In the genomic region with DNA sequence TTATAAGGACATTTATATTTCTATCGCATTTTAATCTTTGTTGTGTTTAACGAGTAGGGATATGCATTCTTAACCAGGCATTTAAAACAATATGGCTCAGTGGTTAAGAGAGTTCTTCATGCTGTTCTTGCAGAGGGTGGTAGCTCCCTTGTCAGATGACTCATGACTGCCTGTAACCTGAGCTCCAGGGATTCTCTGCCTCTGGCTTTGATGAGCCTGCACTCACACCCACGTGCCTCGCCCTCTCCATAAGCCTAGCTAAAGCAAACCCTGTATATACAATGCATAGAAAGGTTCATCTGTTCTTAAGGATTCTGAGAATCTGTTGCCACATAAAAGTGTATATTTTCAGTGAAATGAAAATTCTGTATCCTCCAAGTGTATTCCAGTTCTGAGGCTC, we compare ENCODE assay signal across 27 mouse cellular contexts. TPM values are rescaled to one million over a fixed set of nuclear protein-coding genes. Genes with fewer than 3 reads are reported as not detected.
DNase-seq lines count a peak whose midpoint lies in the region; ATAC-seq lines count a peak whose summit lies in the region.
"Had no signal": no experiment of that assay in that cellular context is flagged by ENCODE, and none has a peak within 500 bp of the region (broad histone marks: within the 10 kb centered on the region; RNA-seq: fewer than 3 reads in every experiment).

No protein-coding gene starts in this region.

- H3K27ac ChIP-seq in embryonic facial prominence, embryonic 14.5 days (replicated peaks; ENCODE audit: low read depth, low read length): no peak overlapping the region
- no peak overlapping the region for H3K27ac ChIP-seq in embryonic facial prominence, embryonic 10.5 days (replicated peaks)
- H3K27ac ChIP-seq in hindbrain, embryonic 10.5 days: no peak overlapping the region
- H3K27ac ChIP-seq in hindbrain, embryonic 11.5 days (ENCODE audit: low read depth, low read length): no peak overlapping the region
- H3K27ac ChIP-seq: embryonic facial prominence, embryonic 13.5 days; forebrain, embryonic 13.5 days; gastrocnemius, adult 2 months; limb, embryonic 13.5 days; liver, embryonic 13.5 days had no signal

- peaks cover 18% of the 10 kb centered on the region for H3K36me3 ChIP-seq in embryonic facial prominence, embryonic 14.5 days (ENCODE audit: control insufficient read depth, insufficient read depth, low read length)
- H3K36me3 ChIP-seq in embryonic facial prominence, embryonic 10.5 days (replicated peaks): peaks cover 80% of the 10 kb centered on the region
- peaks cover 78% of the 10 kb centered on the region for H3K36me3 ChIP-seq in hindbrain, embryonic 10.5 days
- H3K36me3 ChIP-seq in hindbrain, embryonic 11.5 days (ENCODE audit: control insufficient read depth, insufficient read depth, low read length): 0 out of 2 replicates have a peak, but pooled peaks cover 2% of the 10 kb centered on the region

- no peaks in the 10 kb centered on the region for H3K9me3 ChIP-seq in embryonic facial prominence, embryonic 14.5 days (ENCODE audit: control insufficient read depth, low read length)
- no peaks in the 10 kb centered on the region for H3K9me3 ChIP-seq in embryonic facial prominence, embryonic 10.5 days
- no peaks in the 10 kb centered on the region for H3K9me3 ChIP-seq in hindbrain, embryonic 10.5 days
- no peaks in the 10 kb centered on the region for H3K9me3 ChIP-seq in hindbrain, embryonic 11.5 days (ENCODE audit: control insufficient read depth, low read length)
- H3K9me3 ChIP-seq: embryonic facial prominence, embryonic 13.5 days; forebrain, embryonic 13.5 days; limb, embryonic 13.5 days; liver, embryonic 13.5 days had no signal

- no peak overlapping the region for H3K4me2 ChIP-seq in embryonic facial prominence, embryonic 14.5 days (ENCODE audit: low read depth, low read length)
- no peak overlapping the region for H3K4me2 ChIP-seq in hindbrain, embryonic 11.5 days (replicated peaks; ENCODE audit: low read depth, low read length)
- H3K4me2 ChIP-seq: embryonic facial prominence, embryonic 13.5 days; forebrain, embryonic 13.5 days; heart, embryonic 11.5 days; limb, embryonic 13.5 days; liver, embryonic 13.5 days; lung, embryonic 14.5 days had no signal

- 66% methylated on average over 4 of the region's 4 CpGs for WGBS in embryonic facial prominence, embryonic 14.5 days
- WGBS in embryonic facial prominence, embryonic 10.5 days: 73% methylated on average over 4 of the region's 4 CpGs
- 50% methylated on average over 4 of the region's 4 CpGs for WGBS in large intestine, adult 2 months
- 82% methylated on average over 4 of the region's 4 CpGs for WGBS in hindbrain, embryonic 10.5 days
- 82% methylated on average over 4 of the region's 4 CpGs for WGBS in hindbrain, embryonic 11.5 days

- H3K4me1 ChIP-seq in embryonic facial prominence, embryonic 14.5 days (ENCODE audit: control insufficient read depth, insufficient read depth, low read length): no peaks in the 10 kb centered on the region
- H3K4me1 ChIP-seq in embryonic facial prominence, embryonic 10.5 days: no peaks in the 10 kb centered on the region
- H3K4me1 ChIP-seq in hindbrain, embryonic 10.5 days (replicated peaks): no peaks in the 10 kb centered on the region
- no peaks in the 10 kb centered on the region for H3K4me1 ChIP-seq in hindbrain, embryonic 11.5 days (replicated peaks; ENCODE audit: control insufficient read depth, insufficient read depth, low read length)
- H3K4me1 ChIP-seq: embryonic facial prominence, embryonic 13.5 days; forebrain, embryonic 13.5 days; limb, embryonic 13.5 days had no signal

- no peak overlapping the region for H3K9ac ChIP-seq in embryonic facial prominence, embryonic 14.5 days (ENCODE audit: low read depth, low read length)
- no peak overlapping the region for H3K9ac ChIP-seq in hindbrain, embryonic 11.5 days (ENCODE audit: low read depth, low read length)
- H3K9ac ChIP-seq: embryonic facial prominence, embryonic 13.5 days; forebrain, embryonic 13.5 days; limb, embryonic 13.5 days; liver, embryonic 13.5 days; lung, embryonic 14.5 days had no signal

- no peaks in the 10 kb centered on the region for H3K27me3 ChIP-seq in embryonic facial prominence, embryonic 14.5 days (replicated peaks; ENCODE audit: control insufficient read depth, insufficient read depth, low read length)
- no peaks in the 10 kb centered on the region for H3K27me3 ChIP-seq in embryonic facial prominence, embryonic 10.5 days (replicated peaks; ENCODE audit: low read depth, poor library complexity, severe bottlenecking)
- no peaks in the 10 kb centered on the region for H3K27me3 ChIP-seq in hindbrain, embryonic 10.5 days (ENCODE audit: insufficient read depth, poor library complexity, severe bottlenecking)
- no peaks in the 10 kb centered on the region for H3K27me3 ChIP-seq in hindbrain, embryonic 11.5 days (ENCODE audit: control insufficient read depth, insufficient read depth, low read length)
- H3K27me3 ChIP-seq: embryonic facial prominence, embryonic 13.5 days; forebrain, embryonic 13.5 days; limb, embryonic 13.5 days; liver, embryonic 13.5 days had no signal

- no peak overlapping the region for H3K4me3 ChIP-seq in embryonic facial prominence, embryonic 14.5 days (ENCODE audit: low read depth, low read length)
- H3K4me3 ChIP-seq in embryonic facial prominence, embryonic 10.5 days: no peak overlapping the region
- no peak overlapping the region for H3K4me3 ChIP-seq in hindbrain, embryonic 10.5 days
- H3K4me3 ChIP-seq in hindbrain, embryonic 11.5 days (ENCODE audit: low read depth, low read length): no peak overlapping the region
- H3K4me3 ChIP-seq: embryonic facial prominence, embryonic 13.5 days; forebrain, embryonic 13.5 days; gastrocnemius, adult 2 months; limb, embryonic 13.5 days; liver, embryonic 13.5 days had no signal

- peak; percentile 44 for DNase-seq in embryonic facial prominence, embryonic 14.5 days (ENCODE audit: low spot score)
- DNase-seq in embryonic facial prominence, embryonic 10.5 days (ENCODE audit: low spot score): no peak
- DNase-seq in 3T3-L1 (ENCODE audit: low read depth, low spot score) (peak; percentile 82), MN1 (ENCODE audit: low spot score) (peak; percentile 12)
- DNase-seq in large intestine, adult 2 months (ENCODE audit: low read depth, low spot score): peak; percentile 55
- no peak for DNase-seq in hindbrain, embryonic 10.5 days (ENCODE audit: low spot score)
- no peak for DNase-seq in hindbrain, embryonic 11.5 days (ENCODE audit: low spot score)
- DNase-seq: adrenal gland, adult 2 months; cerebellum, adult 11-12 months; cerebellum, postnatal 14 days; gastrocnemius, adult 2 months; kidney, postnatal 4 days; layer of hippocampus, adult 9-11 months; liver, embryonic 13.5 days; lung, embryonic 14.5 days; lung, postnatal 36 days; thymus, postnatal 25 days had no signal

- ATAC-seq in embryonic facial prominence, embryonic 14.5 days (ENCODE audit: low read depth): 0 out of 2 replicates have a peak, but pooled peaks have one; percentile 67
- no peak for ATAC-seq in hindbrain, embryonic 11.5 days (ENCODE audit: low FRiP score)
- ATAC-seq: forebrain, embryonic 13.5 days; intestine, postnatal 0 days; midbrain, embryonic 16.5 days had no signal

RNA-seq across cellular contexts. Expression of a gene that starts 6.2 kb away (rescaled TPM):
- 0.17 and 0.25 TPM in 2 replicates for polyA plus RNA-seq in embryonic facial prominence, embryonic 14.5 days (2014; fragmentation: Nextera tagmentation; extraction: Ambion mirVana)
- 0.27 and 0.41 TPM in 2 replicates for polyA plus RNA-seq in embryonic facial prominence, embryonic 10.5 days (2016; fragmentation: Nextera tagmentation; extraction: Ambion mirVana)
- polyA plus RNA-seq in large intestine, adult 2 months (2012; rRNA removed): 0.04 and 0.19 TPM in 2 replicates
- polyA plus RNA-seq in hindbrain, embryonic 10.5 days (2016; fragmentation: Nextera tagmentation; extraction: Ambion mirVana): 0.39 and 0.46 TPM in 2 replicates
- 0.14 and 0.39 TPM in 2 replicates for polyA plus RNA-seq in hindbrain, embryonic 11.5 days (2014; fragmentation: Nextera tagmentation; extraction: Ambion mirVana)
- polyA plus RNA-seq: intestine, postnatal 0 days had no signal

RNA-seq across cellular contexts. Expression of a gene that starts 31.2 kb away (rescaled TPM):
- polyA plus RNA-seq in embryonic facial prominence, embryonic 14.5 days (2014; fragmentation: Nextera tagmentation; extraction: Ambion mirVana): 33.2 and 34.3 TPM in 2 replicates
- 71.1 and 79.2 TPM in 2 replicates for polyA plus RNA-seq in embryonic facial prominence, embryonic 10.5 days (2016; fragmentation: Nextera tagmentation; extraction: Ambion mirVana)
- polyA plus RNA-seq in large intestine, adult 2 months (2012; rRNA removed): 22.4 and 61.6 TPM in 2 replicates
- 68.8 and 70.5 TPM in 2 replicates for polyA plus RNA-seq in hindbrain, embryonic 10.5 days (2016; fragmentation: Nextera tagmentation; extraction: Ambion mirVana)
- polyA plus RNA-seq in hindbrain, embryonic 11.5 days (2014; fragmentation: Nextera tagmentation; extraction: Ambion mirVana): 63.2 and 77.0 TPM in 2 replicates

RNA-seq across cellular contexts. Expression of a gene that starts 39.4 kb away (rescaled TPM):
- polyA plus RNA-seq in embryonic facial prominence, embryonic 14.5 days (2014; fragmentation: Nextera tagmentation; extraction: Ambion mirVana): 5.3 and 6.2 TPM in 2 replicates
- polyA plus RNA-seq in embryonic facial prominence, embryonic 10.5 days (2016; fragmentation: Nextera tagmentation; extraction: Ambion mirVana): 3.2 and 3.3 TPM in 2 replicates
- 11.2 and 16.2 TPM in 2 replicates for polyA plus RNA-seq in large intestine, adult 2 months (2012; rRNA removed)
- polyA plus RNA-seq in hindbrain, embryonic 10.5 days (2016; fragmentation: Nextera tagmentation; extraction: Ambion mirVana): 0.90 and 1.2 TPM in 2 replicates
- 1.1 and 1.5 TPM in 2 replicates for polyA plus RNA-seq in hindbrain, embryonic 11.5 days (2014; fragmentation: Nextera tagmentation; extraction: Ambion mirVana)

RNA-seq across cellular contexts. Expression of a gene that starts 54.5 kb away (rescaled TPM):
- 40.1 and 42.2 TPM in 2 replicates for polyA plus RNA-seq in embryonic facial prominence, embryonic 14.5 days (2014; fragmentation: Nextera tagmentation; extraction: Ambion mirVana)
- polyA plus RNA-seq in embryonic facial prominence, embryonic 10.5 days (2016; fragmentation: Nextera tagmentation; extraction: Ambion mirVana): 4.1 and 6.1 TPM in 2 replicates
- 20.2 and 28.8 TPM in 2 replicates for polyA plus RNA-seq in large intestine, adult 2 months (2012; rRNA removed)
- polyA plus RNA-seq in hindbrain, embryonic 10.5 days (2016; fragmentation: Nextera tagmentation; extraction: Ambion mirVana): 7.4 and 11.2 TPM in 2 replicates
- polyA plus RNA-seq in hindbrain, embryonic 11.5 days (2014; fragmentation: Nextera tagmentation; extraction: Ambion mirVana): 9.0 and 11.6 TPM in 2 replicates

RNA-seq across cellular contexts. Expression of a gene that starts 56.7 kb away (rescaled TPM):
- polyA plus RNA-seq in embryonic facial prominence, embryonic 14.5 days (2014; fragmentation: Nextera tagmentation; extraction: Ambion mirVana): not detected in 2 replicates
- not detected in 2 replicates for polyA plus RNA-seq in embryonic facial prominence, embryonic 10.5 days (2016; fragmentation: Nextera tagmentation; extraction: Ambion mirVana)
- polyA plus RNA-seq in large intestine, adult 2 months (2012; rRNA removed): not detected in 2 replicates
- polyA plus RNA-seq in hindbrain, embryonic 10.5 days (2016; fragmentation: Nextera tagmentation; extraction: Ambion mirVana): not detected in 2 replicates
- polyA plus RNA-seq in hindbrain, embryonic 11.5 days (2014; fragmentation: Nextera tagmentation; extraction: Ambion mirVana): not detected in 2 replicates
- polyA plus RNA-seq: adrenal gland, adult 2 months; embryonic facial prominence, embryonic 13.5 days; forebrain, embryonic 13.5 days; frontal cortex, adult 2 months; heart, embryonic 11.5 days; heart, postnatal 0 days; intestine, postnatal 0 days; limb, embryonic 13.5 days; liver, embryonic 13.5 days; lung, embryonic 14.5 days; midbrain, embryonic 16.5 days; neural tube, embryonic 14.5 days; spleen, adult 2 months had no signal

Comparison
In these comparisons a context has a peak if more than half of its experiments do, and no peak if none do; other contexts are left out.
1. DNase-seq: peak in embryonic facial prominence, embryonic 14.5 days (single experiment), 3T3-L1 (single experiment), MN1 (single experiment) and large intestine, adult 2 months (single experiment); none in embryonic facial prominence, embryonic 10.5 days (single experiment), hindbrain, embryonic 10.5 days (single experiment) and hindbrain, embryonic 11.5 days (single experiment).